Mouse (Mus musculus): ENCODE measurements around the gene Veph1. TPM values are rescaled to one million over a fixed set of nuclear protein-coding genes. Genes with fewer than 3 reads are reported as not detected.

Gene Veph1
- polyA plus RNA-seq, 1 experiment, result not detected

GRCm38 (mm10) chr3:66224931-66225537 lies 71.6 kb downstream of the Veph1 start:
- Histone ChIP-seq H3K27ac (ENCODE audit: control insufficient read depth, insufficient read depth, low read length) (no peak overlapping the region), H3K27me3 (ENCODE audit: control insufficient read depth, insufficient read depth, low read length) (peaks cover 5% of the 10 kb centered on the region; the same call in 1 of the 2 replicates), H3K4me3 (ENCODE audit: control insufficient read depth, insufficient read depth, low read length) (no peak overlapping the region), H3K36me3 (ENCODE audit: control insufficient read depth, insufficient read depth, low read length) (no peaks in the 10 kb centered on the region), H3K4me1 (replicated peaks; ENCODE audit: control insufficient read depth, insufficient read depth, low read length) (no peaks in the 10 kb centered on the region)
- 92% methylated on average over 15 of the region's 15 CpGs for WGBS
- no peak for DNase-seq
- TF ChIP-seq POLR2A (IDR thresholded peaks at IDR 0.05; ENCODE audit: control insufficient read depth, extremely low read depth, insufficient read depth, low read length, poor library complexity) (no peak), CTCF (IDR thresholded peaks at IDR 0.05; ENCODE audit: borderline replicate concordance, control insufficient read depth, extremely low read depth, insufficient read depth, low read length, poor library complexity) (no peak)

- Histone ChIP-seq H3K27ac (ENCODE audit: control insufficient read depth, insufficient read depth, low read length) (no peak overlapping the region), H3K36me3 (ENCODE audit: control insufficient read depth, insufficient read depth, low read length) (no peaks in the 10 kb centered on the region), H3K4me3 (ENCODE audit: control insufficient read depth, insufficient read depth, low read length) (no peak overlapping the region), H3K4me1 (replicated peaks; ENCODE audit: control insufficient read depth, insufficient read depth, low read length) (no peaks in the 10 kb centered on the region), H3K27me3 (ENCODE audit: control insufficient read depth, insufficient read depth, low read length) (peaks cover 7% of the 10 kb centered on the region; the same call in 1 of the 2 replicates)
- TF ChIP-seq CTCF (IDR thresholded peaks at IDR 0.05; ENCODE audit: borderline replicate concordance, control insufficient read depth, extremely low read depth, insufficient read depth, low read length, poor library complexity), result no peak
- TF ChIP-seq POLR2A (IDR thresholded peaks at IDR 0.05; ENCODE audit: control insufficient read depth, extremely low read depth, insufficient read depth, low read length, poor library complexity), result no peak
- 14% methylated on average over 11 of the region's 11 CpGs for WGBS
- no peak for DNase-seq
Measured at GRCm38 (mm10) chr3:66221243-66221611, 75.4 kb downstream of the Veph1 start.

GRCm38 (mm10) chr3:66220554-66221242 lies 75.9 kb downstream of the Veph1 start:
- Histone ChIP-seq H3K27me3 (ENCODE audit: control insufficient read depth, insufficient read depth, low read length) (peaks cover 7% of the 10 kb centered on the region; the same call in 1 of the 2 replicates), H3K27ac (ENCODE audit: control insufficient read depth, insufficient read depth, low read length) (no peak overlapping the region), H3K4me1 (replicated peaks; ENCODE audit: control insufficient read depth, insufficient read depth, low read length) (no peaks in the 10 kb centered on the region), H3K4me3 (ENCODE audit: control insufficient read depth, insufficient read depth, low read length) (no peak overlapping the region), H3K36me3 (ENCODE audit: control insufficient read depth, insufficient read depth, low read length) (no peaks in the 10 kb centered on the region)
- no peak for DNase-seq
- 2% methylated on average over 54 of the region's 54 CpGs for WGBS
- TF ChIP-seq POLR2A (IDR thresholded peaks at IDR 0.05; ENCODE audit: control insufficient read depth, extremely low read depth, insufficient read depth, low read length, poor library complexity), result no peak
- TF ChIP-seq CTCF (IDR thresholded peaks at IDR 0.05; ENCODE audit: borderline replicate concordance, control insufficient read depth, extremely low read depth, insufficient read depth, low read length, poor library complexity), result no peak

- WGBS, result 22% methylated on average over 20 of the region's 20 CpGs
- no peak for DNase-seq
- H3K27ac ChIP-seq (ENCODE audit: control insufficient read depth, insufficient read depth, low read length), result no peak within 1 kb of the TSS
- no peak within 1 kb of the TSS for H3K4me3 ChIP-seq (ENCODE audit: control insufficient read depth, insufficient read depth, low read length)
- peaks cover 7% of the 10 kb centered on the region; the same call in 1 of the 2 replicates for H3K27me3 ChIP-seq (ENCODE audit: control insufficient read depth, insufficient read depth, low read length)
- H3K36me3 ChIP-seq (ENCODE audit: control insufficient read depth, insufficient read depth, low read length), result no peaks in the 10 kb centered on the region
- TF ChIP-seq CTCF (IDR thresholded peaks at IDR 0.05; ENCODE audit: borderline replicate concordance, control insufficient read depth, extremely low read depth, insufficient read depth, low read length, poor library complexity) (no peak), POLR2A (IDR thresholded peaks at IDR 0.05; ENCODE audit: control insufficient read depth, extremely low read depth, insufficient read depth, low read length, poor library complexity) (no peak)
- no peaks in the 10 kb centered on the region for H3K4me1 ChIP-seq (replicated peaks; ENCODE audit: control insufficient read depth, insufficient read depth, low read length)
Measured at GRCm38 (mm10) chr3:66219655-66220191, 76.9 kb downstream of the Veph1 start, which contains the start of gene Ptx3. Gene Ptx3 (plus strand): TSS chr3:66219910.

GRCm38 (mm10) chr3:66215759-66216158 lies 80.9 kb downstream of the Veph1 start:
- Histone ChIP-seq H3K4me1 (replicated peaks; ENCODE audit: control insufficient read depth, insufficient read depth, low read length) (no peaks in the 10 kb centered on the region), H3K27ac (ENCODE audit: control insufficient read depth, insufficient read depth, low read length) (no peak overlapping the region), H3K4me3 (ENCODE audit: control insufficient read depth, insufficient read depth, low read length) (no peak overlapping the region), H3K36me3 (ENCODE audit: control insufficient read depth, insufficient read depth, low read length) (no peaks in the 10 kb centered on the region), H3K27me3 (ENCODE audit: control insufficient read depth, insufficient read depth, low read length) (peaks cover 7% of the 10 kb centered on the region; the same call in 1 of the 2 replicates)
- DNase-seq, result no peak
- TF ChIP-seq POLR2A (IDR thresholded peaks at IDR 0.05; ENCODE audit: control insufficient read depth, extremely low read depth, insufficient read depth, low read length, poor library complexity) (no peak), CTCF (IDR thresholded peaks at IDR 0.05; ENCODE audit: borderline replicate concordance, control insufficient read depth, extremely low read depth, insufficient read depth, low read length, poor library complexity) (no peak)
- 87% methylated on average over 8 of the region's 8 CpGs for WGBS

GRCm38 (mm10) chr3:66213524-66213923 lies 83.1 kb downstream of the Veph1 start:
- DNase-seq, result no peak
- no peak overlapping the region for H3K27ac ChIP-seq (ENCODE audit: control insufficient read depth, insufficient read depth, low read length)
- H3K4me3 ChIP-seq (ENCODE audit: control insufficient read depth, insufficient read depth, low read length), result no peak overlapping the region
- 100% methylated on average over 1 of the region's 1 CpGs for WGBS
- no peaks in the 10 kb centered on the region for H3K36me3 ChIP-seq (ENCODE audit: control insufficient read depth, insufficient read depth, low read length)
- no peak for TF ChIP-seq POLR2A (IDR thresholded peaks at IDR 0.05; ENCODE audit: control insufficient read depth, extremely low read depth, insufficient read depth, low read length, poor library complexity)
- TF ChIP-seq CTCF (IDR thresholded peaks at IDR 0.05; ENCODE audit: borderline replicate concordance, control insufficient read depth, extremely low read depth, insufficient read depth, low read length, poor library complexity), result no peak
- H3K4me1 ChIP-seq (replicated peaks; ENCODE audit: control insufficient read depth, insufficient read depth, low read length), result no peaks in the 10 kb centered on the region
- no peaks in the 10 kb centered on the region for H3K27me3 ChIP-seq (ENCODE audit: control insufficient read depth, insufficient read depth, low read length)
